Comparison of ENCODE assay signal across 22 mouse cellular contexts in the genomic region with DNA sequence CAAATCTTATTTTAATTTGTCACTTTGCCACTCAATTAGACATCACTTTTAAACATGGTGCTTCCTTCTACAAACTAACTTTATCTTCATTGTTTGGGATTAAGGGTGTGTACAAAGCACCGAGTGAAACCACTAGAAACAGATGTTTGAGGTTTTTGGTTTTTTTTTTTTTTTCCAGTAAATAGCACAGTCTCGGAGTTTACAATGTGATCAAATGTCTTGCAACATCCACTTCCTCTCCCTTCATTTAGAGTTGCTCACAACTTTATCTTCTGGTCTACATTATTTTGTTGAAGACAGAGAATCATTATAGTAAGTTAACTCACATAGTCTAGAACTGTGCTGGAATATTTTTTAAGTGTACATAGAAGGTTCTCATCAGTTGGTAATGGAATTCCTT. TPM values are rescaled to one million over a fixed set of nuclear protein-coding genes. Genes with fewer than 3 reads are reported as not detected.
A peak's percentile ranks its signal among the peaks of the same experiment; 100 is the strongest.
DNase-seq lines count a peak whose midpoint lies in the region; ATAC-seq lines count a peak whose summit lies in the region.
"Had no signal": no experiment of that assay in that cellular context is flagged by ENCODE, and none has a peak within 500 bp of the region (broad histone marks: within the 10 kb centered on the region; RNA-seq: fewer than 3 reads in every experiment).

No protein-coding gene starts in this region.

- ATAC-seq in granulocyte monocyte progenitor cell, adult 5-6 weeks (replicated peaks; ENCODE audit: poor library complexity, severe bottlenecking) = peak; percentile 88
- ATAC-seq: activated CD4-positive, CD25-positive, alpha-beta regulatory T cell, adult 4 months; forebrain, embryonic 15.5 days; hindbrain, embryonic 16.5 days; intestine, embryonic 15.5 days had no signal

- DNase-seq in 3T3-L1 (ENCODE audit: low read depth, low spot score) = peak; percentile 20
- peak; percentile 5 for DNase-seq in CD4-positive helper T cell, adult 2 months (ENCODE audit: low read depth, low spot score)
- peak; percentile 4 for DNase-seq in naive thymus-derived CD4-positive, alpha-beta T cell, adult 2 months (ENCODE audit: low read depth)
- DNase-seq in right cerebral cortex, adult 18-20 months = no peak
- no peak for DNase-seq in kidney, adult 8-10 months
- DNase-seq in cerebellum, adult 11 months = no peak
- DNase-seq: adrenal gland, adult 8-10 months; adrenal gland, postnatal 25 days; cerebellum, adult 18-20 months; cerebellum, adult 9-10 months; cerebellum, postnatal 14 days; embryo, embryonic 11 days; gastrocnemius, adult 2 months; gastrocnemius, postnatal 14 days; heart, adult 18-20 months; heart, postnatal 10 days; heart, postnatal 36 days had no signal

RNA-seq across cellular contexts. Expression of a gene that starts 45.4 kb away (rescaled TPM):
- total RNA-seq in granulocyte monocyte progenitor cell, adult 5-6 weeks (2014; fragmentation: Nextera tagmentation) = 37.8 and 46.1 TPM in 2 replicates
- 26.0 and 30.2 TPM in 2 replicates for total RNA-seq in granulocyte monocyte progenitor cell, adult 5-6 weeks (2017)

Comparison
In these comparisons a context has a peak if more than half of its experiments do, and no peak if none do; other contexts are left out.
1. DNase-seq: peak in 3T3-L1 (single experiment), CD4-positive helper T cell, adult 2 months (single experiment) and naive thymus-derived CD4-positive, alpha-beta T cell, adult 2 months (single experiment); none in right cerebral cortex, adult 18-20 months (single experiment), kidney, adult 8-10 months (0 of 2) and cerebellum, adult 11 months (single experiment).